Mouse (Mus musculus) liver, postnatal 0 days (tissue): ENCODE measurements around the gene Aldh4a1. TPM values are rescaled to one million over a fixed set of nuclear protein-coding genes. Genes with fewer than 3 reads are reported as not detected.

Experiments used
- ATAC-seq: fragments of 200-750 bp; cut with Nextera tagmentation; 2 replicates; pipeline ENCODE4 v1.8.0; 2017; ENCODE audit warnings: mild to moderate bottlenecking, moderate library complexity
- DNase-seq: peaks from one replicate; pipeline ENCODE4 v3.0.0-alpha.2; 2016
- H3K27ac ChIP-seq: fragments of 300-500 bp; sonication (generic); 2 replicates; pipeline ENCODE4 v1.5.1; 2014; ENCODE audit warnings: antibody characterized with exemption, moderate library complexity, mild to moderate bottlenecking, low read depth
- H3K27me3 ChIP-seq: fragments of 300-500 bp; sonication (generic); 2 replicates; pipeline ENCODE4 v1.6.1; 2014; ENCODE audit warnings: low read length, control low read depth, mixed read lengths; ENCODE audit not compliant: insufficient read depth
- H3K36me3 ChIP-seq: fragments of 300-500 bp; sonication (generic); replicated peaks from 2 replicates; pipeline ENCODE4 v1.6.1; 2014; ENCODE audit warnings: mild to moderate bottlenecking, control low read depth, low read length, moderate library complexity, mixed read lengths; ENCODE audit not compliant: insufficient read depth
- H3K4me1 ChIP-seq: fragments of 300-500 bp; sonication (generic); 2 replicates; pipeline ENCODE4 v1.6.1; 2014; ENCODE audit warnings: antibody characterized with exemption, mild to moderate bottlenecking, control low read depth; ENCODE audit not compliant: insufficient read depth
- H3K4me2 ChIP-seq: fragments of 300-500 bp; sonication (generic); 2 replicates; pipeline ENCODE4 v1.6.1; 2014; ENCODE audit warnings: low read depth, mild to moderate bottlenecking, low read length, moderate library complexity, mixed read lengths
- H3K4me3 ChIP-seq: fragments of 300-500 bp; sonication (generic); 2 replicates; pipeline ENCODE4 v1.5.1; 2014; ENCODE audit warnings: low read depth, low read length
- H3K9ac ChIP-seq: fragments of 300-500 bp; sonication (generic); replicated peaks from 2 replicates; pipeline ENCODE4 v1.6.1; 2014; ENCODE audit warnings: mild to moderate bottlenecking, moderate library complexity
- H3K9me3 ChIP-seq: fragments of 300-500 bp; sonication (generic); 2 replicates; pipeline ENCODE4 v1.6.1; 2016; ENCODE audit warnings: mild to moderate bottlenecking, control low read depth, low read length, mixed read lengths
- CTCF ChIP-seq: sonication (generic); IDR thresholded peaks from 2 replicates; pipeline ENCODE4 v1.5.1; 2016; ENCODE audit warnings: antibody characterized with exemption, low read depth
- EP300 ChIP-seq: IDR thresholded peaks from 2 replicates; pipeline ENCODE4 v1.6.1; 2016; ENCODE audit warnings: antibody characterized with exemption, low read depth, mild to moderate bottlenecking
- WGBS: fragments of 180-500 bp; shearing (Covaris S2); extraction: QIAGEN DNeasy Blood & Tissue Kit; methylation state at CpG from one replicate; pipeline ENCODE4 v1.1.7; 2014; ENCODE audit not compliant: insufficient replicate concordance; 5-methylcytosine and 5-hydroxymethylcytosine counted together
- polyA plus RNA-seq: library from polyadenylated mRNA; unstranded; fragments of >200 nt; fragmentation: Nextera tagmentation; extraction: Ambion mirVana; gene quantifications from 2 replicates; pipeline ENCODE4 v1.2.1, GENCODE M21; 2015

Aldh4a1 gene
- polyA plus RNA-seq, 1 experiment from 2014 or later = 86.3 TPM

GRCm38 (mm10) chr4:139587370-139587769 lies 35.3 kb upstream of the Aldh4a1 start:
- DNase-seq (no peak), ATAC-seq (0 out of 2 replicates have a peak, but pooled peaks have one; percentile 13)
- no peak for TF ChIP-seq CTCF
- TF ChIP-seq EP300 = no peak
- Histone ChIP-seq H3K27ac (0 out of 2 replicates have a peak overlapping the region, but pooled peaks have one; percentile 39), H3K4me2 (no peak overlapping the region), H3K36me3 (no peaks in the 10 kb centered on the region), H3K4me3 (no peak overlapping the region), H3K9me3 (no peaks in the 10 kb centered on the region), H3K9ac (no peak overlapping the region), H3K4me1 (peaks cover 29% of the 10 kb centered on the region), H3K27me3 (no peaks in the 10 kb centered on the region)
- 59% methylated on average over 4 of the region's 4 CpGs for WGBS

- Histone ChIP-seq H3K4me3 (no peak overlapping the region), H3K27me3 (no peaks in the 10 kb centered on the region), H3K27ac (0 out of 2 replicates have a peak overlapping the region, but pooled peaks have one; percentile 39), H3K4me1 (peaks cover 25% of the 10 kb centered on the region), H3K36me3 (no peaks in the 10 kb centered on the region), H3K9me3 (no peaks in the 10 kb centered on the region), H3K9ac (no peak overlapping the region), H3K4me2 (no peak overlapping the region)
- WGBS = 85% methylated on average over 4 of the region's 4 CpGs
- DNase-seq = no peak
- no peak for ATAC-seq
- TF ChIP-seq EP300 = no peak
- TF ChIP-seq CTCF = no peak
Measured at GRCm38 (mm10) chr4:139587773-139588172, 34.9 kb upstream of the Aldh4a1 start.

- H3K36me3 ChIP-seq = no peaks in the 10 kb centered on the region
- no peak for ATAC-seq
- TF ChIP-seq EP300 (no peak), CTCF (no peak)
- no peak overlapping the region for H3K4me3 ChIP-seq
- H3K9me3 ChIP-seq = no peaks in the 10 kb centered on the region
- H3K9ac ChIP-seq = no peak overlapping the region
- no peaks in the 10 kb centered on the region for H3K27me3 ChIP-seq
- no peak overlapping the region for H3K27ac ChIP-seq
- WGBS = 73% methylated on average over 5 of the region's 5 CpGs
- no peak for DNase-seq
- no peak overlapping the region for H3K4me2 ChIP-seq
- H3K4me1 ChIP-seq = peaks cover 24% of the 10 kb centered on the region
Measured at GRCm38 (mm10) chr4:139589351-139590027, 33.2 kb upstream of the Aldh4a1 start.

- Histone ChIP-seq H3K36me3 (no peaks in the 10 kb centered on the region), H3K27ac (no peak overlapping the region), H3K4me2 (no peak overlapping the region), H3K4me1 (peaks cover 22% of the 10 kb centered on the region), H3K9ac (no peak overlapping the region), H3K9me3 (no peaks in the 10 kb centered on the region), H3K4me3 (no peak overlapping the region), H3K27me3 (no peaks in the 10 kb centered on the region)
- WGBS = 68% methylated on average over 4 of the region's 4 CpGs
- ATAC-seq (no peak), DNase-seq (no peak)
- TF ChIP-seq EP300 = no peak
Measured at GRCm38 (mm10) chr4:139590446-139590845, 32.2 kb upstream of the Aldh4a1 start.

- no peak overlapping the region for H3K4me3 ChIP-seq
- no peak overlapping the region for H3K9ac ChIP-seq
- WGBS = 75% methylated on average over 7 of the region's 7 CpGs
- DNase-seq = no peak
- no peak overlapping the region for H3K27ac ChIP-seq
- H3K9me3 ChIP-seq = no peaks in the 10 kb centered on the region
- peaks cover 8% of the 10 kb centered on the region for H3K4me1 ChIP-seq
- no peaks in the 10 kb centered on the region for H3K36me3 ChIP-seq
- H3K27me3 ChIP-seq = no peaks in the 10 kb centered on the region
- TF ChIP-seq CTCF = no peak
- no peak for TF ChIP-seq EP300
- H3K4me2 ChIP-seq = no peak overlapping the region
- no peak for ATAC-seq
Measured at GRCm38 (mm10) chr4:139592895-139593294, 29.8 kb upstream of the Aldh4a1 start.

GRCm38 (mm10) chr4:139593383-139593782 lies 29.3 kb upstream of the Aldh4a1 start:
- Histone ChIP-seq H3K4me3 (no peak overlapping the region), H3K4me2 (no peak overlapping the region), H3K4me1 (peaks cover 13% of the 10 kb centered on the region), H3K27me3 (no peaks in the 10 kb centered on the region), H3K36me3 (no peaks in the 10 kb centered on the region), H3K9me3 (no peaks in the 10 kb centered on the region), H3K9ac (no peak overlapping the region), H3K27ac (no peak overlapping the region)
- TF ChIP-seq CTCF (no peak), EP300 (no peak)
- WGBS = 58% methylated on average over 5 of the region's 6 CpGs
- DNase-seq (no peak), ATAC-seq (no peak)

- ATAC-seq = no peak
- peaks cover 18% of the 10 kb centered on the region for H3K4me1 ChIP-seq
Measured at GRCm38 (mm10) chr4:139594062-139594461, 28.6 kb upstream of the Aldh4a1 start.

More at GRCm38 (mm10) chr4:139594062-139594461, 28.6 kb upstream of the Aldh4a1 start:
- H3K4me2 ChIP-seq = no peak overlapping the region
- H3K9me3 ChIP-seq = no peaks in the 10 kb centered on the region
- WGBS = 47% methylated on average over 3 of the region's 3 CpGs
- H3K4me3 ChIP-seq = no peak overlapping the region
- H3K36me3 ChIP-seq = no peaks in the 10 kb centered on the region
- H3K27ac ChIP-seq = no peak overlapping the region
- H3K9ac ChIP-seq = no peak overlapping the region
- no peak for DNase-seq
- no peaks in the 10 kb centered on the region for H3K27me3 ChIP-seq
- TF ChIP-seq EP300 (no peak), CTCF (peak; percentile 39)
